Mouse (Mus musculus): ENCODE measurements around the gene Lsm2.
"Not testable (repeated sequence)": the region's sequence is repeated elsewhere in the genome, so short reads cannot be mapped to it uniquely, and the experiment has no call there.

Gene Lsm2

GRCm38 (mm10) chr17:34984218-34984617 is 2.6 kb downstream of the Lsm2 start:
- DNase-seq (ENCODE audit: low spot score) = peak; percentile 65

- DNase-seq (ENCODE audit: low spot score) = no peak
These were observed 13.1 kb downstream of the Lsm2 start for GRCm38 (mm10) chr17:34994751-34995150.

GRCm38 (mm10) chr17:34995192-34995591 is 13.5 kb downstream of the Lsm2 start:
- not testable (repeated sequence) for DNase-seq (ENCODE audit: low spot score)

GRCm38 (mm10) chr17:34995927-34996326 is 14.3 kb downstream of the Lsm2 start:
- DNase-seq (ENCODE audit: low spot score) = not testable (repeated sequence)

- DNase-seq (ENCODE audit: low spot score) = no peak
These were observed 14.9 kb downstream of the Lsm2 start for GRCm38 (mm10) chr17:34996411-34997141.

- no peak for DNase-seq (ENCODE audit: low spot score)
These were observed 15.5 kb downstream of the Lsm2 start for GRCm38 (mm10) chr17:34997142-34997483.

GRCm38 (mm10) chr17:34998526-34999430 is 17.1 kb downstream of the Lsm2 start:
- DNase-seq (ENCODE audit: low spot score) = no peak

GRCm38 (mm10) chr17:34999871-35000716 is 18.4 kb downstream of the Lsm2 start:
- DNase-seq (ENCODE audit: low spot score) = not testable (repeated sequence)

- DNase-seq (ENCODE audit: low spot score) = peak; percentile 93
These were observed 19.2 kb downstream of the Lsm2 start, which contains the start of gene Vars for GRCm38 (mm10) chr17:35000717-35001451. Gene Vars, plus strand, starts transcription at chr17:35000987.

GRCm38 (mm10) chr17:35001452-35002152 is 19.9 kb downstream of the Lsm2 start:
- peak; percentile 22 for DNase-seq (ENCODE audit: low spot score)

GRCm38 (mm10) chr17:35002153-35002865 is 20.6 kb downstream of the Lsm2 start:
- DNase-seq (ENCODE audit: low spot score) = no peak

- no peak for DNase-seq (ENCODE audit: low spot score)
These were observed 21.6 kb downstream of the Lsm2 start for GRCm38 (mm10) chr17:35003022-35003838.

- DNase-seq (ENCODE audit: low spot score) = no peak
These were observed 22.5 kb downstream of the Lsm2 start for GRCm38 (mm10) chr17:35004075-35004717.

GRCm38 (mm10) chr17:35005158-35005557 is 23.5 kb downstream of the Lsm2 start:
- no peak for DNase-seq (ENCODE audit: low spot score)

GRCm38 (mm10) chr17:35005902-35006301 is 24.2 kb downstream of the Lsm2 start:
- DNase-seq (ENCODE audit: low spot score) = not testable (repeated sequence)

GRCm38 (mm10) chr17:35007387-35007991 is 25.8 kb downstream of the Lsm2 start:
- no peak for DNase-seq (ENCODE audit: low spot score)

- DNase-seq (ENCODE audit: low spot score) = no peak
These were observed 27.9 kb downstream of the Lsm2 start for GRCm38 (mm10) chr17:35009586-35009985.

- no peak for DNase-seq (ENCODE audit: low spot score)
These were observed 29.8 kb downstream of the Lsm2 start for GRCm38 (mm10) chr17:35011440-35011839.
